Mouse (Mus musculus): ENCODE data around the gene Mrps21. TPM values are rescaled to one million over a fixed set of nuclear protein-coding genes. Genes with fewer than 3 reads are reported as not detected.

Mrps21 gene
- polyA plus RNA-seq, 1 experiment from 2014 or later = 156 TPM

- H3K36me3 ChIP-seq (ENCODE audit: control insufficient read depth, insufficient read depth) = no peaks in the 10 kb centered on the region
- WGBS (ENCODE audit: insufficient replicate concordance) = 10% methylated on average over 7 of the region's 7 CpGs
- H3K4me2 ChIP-seq (ENCODE audit: low read depth, low read length) = peak overlapping the region; percentile 84
- H3K27ac ChIP-seq (ENCODE audit: low read length) = 0 out of 2 replicates have a peak overlapping the region, but pooled peaks have one; percentile 65
- ATAC-seq (ENCODE audit: low read depth) = no peak
- H3K9me3 ChIP-seq (replicated peaks; ENCODE audit: control insufficient read depth, low read length) = no peaks in the 10 kb centered on the region
- no peaks in the 10 kb centered on the region for H3K27me3 ChIP-seq (ENCODE audit: control insufficient read depth, insufficient read depth, low read depth, low read length)
- peak overlapping the region; percentile 51 for H3K9ac ChIP-seq (ENCODE audit: low read depth, low read length)
- peaks cover 26% of the 10 kb centered on the region for H3K4me1 ChIP-seq (ENCODE audit: control insufficient read depth, low read depth, low read length)
- peak overlapping the region; percentile 69 for H3K4me3 ChIP-seq (ENCODE audit: low read depth, low read length)
Measured at GRCm38 (mm10) chr3:95893126-95893525, 21.8 kb upstream of the Mrps21 start.

GRCm38 (mm10) chr3:95892066-95893052 is 21.0 kb upstream of the Mrps21 start:
- Histone ChIP-seq H3K36me3 (ENCODE audit: control insufficient read depth, insufficient read depth) (no peaks in the 10 kb centered on the region), H3K4me3 (ENCODE audit: low read depth, low read length) (no peak overlapping the region; the same call in 1 of the 2 replicates), H3K4me2 (ENCODE audit: low read depth, low read length) (peak overlapping the region; percentile 22; the same call in 1 of the 2 replicates), H3K27me3 (ENCODE audit: control insufficient read depth, insufficient read depth, low read depth, low read length) (no peaks in the 10 kb centered on the region), H3K9me3 (replicated peaks; ENCODE audit: control insufficient read depth, low read length) (no peaks in the 10 kb centered on the region), H3K9ac (ENCODE audit: low read depth, low read length) (peak overlapping the region; percentile 28; the same call in 1 of the 2 replicates), H3K27ac (ENCODE audit: low read length) (peak overlapping the region; percentile 58), H3K4me1 (ENCODE audit: control insufficient read depth, low read depth, low read length) (peaks cover 26% of the 10 kb centered on the region)
- WGBS (ENCODE audit: insufficient replicate concordance) = 30% methylated on average over 11 of the region's 11 CpGs
- ATAC-seq (ENCODE audit: low read depth) = no peak

GRCm38 (mm10) chr3:95891211-95892065 is 20.1 kb upstream of the Mrps21 start, which contains the start of gene BC028528:
BC028528 (minus strand) TSS chr3:95892005.
- H3K9ac ChIP-seq (ENCODE audit: low read depth, low read length) = peak within 1 kb of the TSS; percentile 28; the same call in 1 of the 2 replicates
- H3K4me2 ChIP-seq (ENCODE audit: low read depth, low read length) = peak within 1 kb of the TSS; percentile 22
- ATAC-seq (ENCODE audit: low read depth) = no peak
- H3K4me3 ChIP-seq (ENCODE audit: low read depth, low read length) = peak within 1 kb of the TSS; percentile 34
- no peaks in the 10 kb centered on the region for H3K27me3 ChIP-seq (ENCODE audit: control insufficient read depth, insufficient read depth, low read depth, low read length)
- H3K36me3 ChIP-seq (ENCODE audit: control insufficient read depth, insufficient read depth) = no peaks in the 10 kb centered on the region
- peaks cover 26% of the 10 kb centered on the region for H3K4me1 ChIP-seq (ENCODE audit: control insufficient read depth, low read depth, low read length)
- no peaks in the 10 kb centered on the region for H3K9me3 ChIP-seq (replicated peaks; ENCODE audit: control insufficient read depth, low read length)
- H3K27ac ChIP-seq (ENCODE audit: low read length) = peak within 1 kb of the TSS; percentile 58
- 20% methylated on average over 12 of the region's 12 CpGs for WGBS (ENCODE audit: insufficient replicate concordance)

- Histone ChIP-seq H3K4me3 (ENCODE audit: low read depth, low read length) (no peak overlapping the region), H3K4me2 (ENCODE audit: low read depth, low read length) (no peak overlapping the region), H3K4me1 (ENCODE audit: control insufficient read depth, low read depth, low read length) (peaks cover 22% of the 10 kb centered on the region), H3K27ac (ENCODE audit: low read length) (no peak overlapping the region), H3K27me3 (ENCODE audit: control insufficient read depth, insufficient read depth, low read depth, low read length) (no peaks in the 10 kb centered on the region), H3K36me3 (ENCODE audit: control insufficient read depth, insufficient read depth) (no peaks in the 10 kb centered on the region), H3K9ac (ENCODE audit: low read depth, low read length) (no peak overlapping the region), H3K9me3 (replicated peaks; ENCODE audit: control insufficient read depth, low read length) (no peaks in the 10 kb centered on the region)
- no peak for ATAC-seq (ENCODE audit: low read depth)
- 72% methylated on average over 3 of the region's 3 CpGs for WGBS (ENCODE audit: insufficient replicate concordance)
Measured at GRCm38 (mm10) chr3:95889664-95890063, 18.3 kb upstream of the Mrps21 start.

GRCm38 (mm10) chr3:95887596-95887995 is 16.3 kb upstream of the Mrps21 start:
- H3K9me3 ChIP-seq (replicated peaks; ENCODE audit: control insufficient read depth, low read length) = no peaks in the 10 kb centered on the region
- H3K9ac ChIP-seq (ENCODE audit: low read depth, low read length) = no peak overlapping the region
- 71% methylated on average over 4 of the region's 4 CpGs for WGBS (ENCODE audit: insufficient replicate concordance)
- H3K4me2 ChIP-seq (ENCODE audit: low read depth, low read length) = no peak overlapping the region
- no peak for ATAC-seq (ENCODE audit: low read depth)
- peaks cover 3% of the 10 kb centered on the region for H3K27me3 ChIP-seq (ENCODE audit: control insufficient read depth, insufficient read depth, low read depth, low read length)
- no peak overlapping the region for H3K4me3 ChIP-seq (ENCODE audit: low read depth, low read length)
- no peak overlapping the region for H3K27ac ChIP-seq (ENCODE audit: low read length)
- peaks cover 22% of the 10 kb centered on the region for H3K4me1 ChIP-seq (ENCODE audit: control insufficient read depth, low read depth, low read length)
- H3K36me3 ChIP-seq (ENCODE audit: control insufficient read depth, insufficient read depth) = no peaks in the 10 kb centered on the region

- peaks cover 11% of the 10 kb centered on the region for H3K27me3 ChIP-seq (ENCODE audit: control insufficient read depth, insufficient read depth, low read depth, low read length)
- WGBS (ENCODE audit: insufficient replicate concordance) = 67% methylated on average over 5 of the region's 5 CpGs
- H3K9me3 ChIP-seq (replicated peaks; ENCODE audit: control insufficient read depth, low read length) = no peaks in the 10 kb centered on the region
- no peak overlapping the region for H3K4me2 ChIP-seq (ENCODE audit: low read depth, low read length)
- H3K36me3 ChIP-seq (ENCODE audit: control insufficient read depth, insufficient read depth) = no peaks in the 10 kb centered on the region
- no peak for ATAC-seq (ENCODE audit: low read depth)
- H3K9ac ChIP-seq (ENCODE audit: low read depth, low read length) = no peak overlapping the region
- H3K27ac ChIP-seq (ENCODE audit: low read length) = no peak overlapping the region
- H3K4me1 ChIP-seq (ENCODE audit: control insufficient read depth, low read depth, low read length) = peaks cover 17% of the 10 kb centered on the region
- no peak overlapping the region for H3K4me3 ChIP-seq (ENCODE audit: low read depth, low read length)
Measured at GRCm38 (mm10) chr3:95884400-95884799, 13.1 kb upstream of the Mrps21 start.

GRCm38 (mm10) chr3:95882816-95883425 is 11.6 kb upstream of the Mrps21 start:
- WGBS (ENCODE audit: insufficient replicate concordance) = 1% methylated on average over 24 of the region's 24 CpGs
- Histone ChIP-seq H3K27ac (ENCODE audit: low read length) (no peak overlapping the region), H3K4me2 (ENCODE audit: low read depth, low read length) (peak overlapping the region; percentile 95), H3K4me3 (ENCODE audit: low read depth, low read length) (peak overlapping the region; percentile 54), H3K27me3 (ENCODE audit: control insufficient read depth, insufficient read depth, low read depth, low read length) (peaks cover 11% of the 10 kb centered on the region), H3K36me3 (ENCODE audit: control insufficient read depth, insufficient read depth) (no peaks in the 10 kb centered on the region), H3K9me3 (replicated peaks; ENCODE audit: control insufficient read depth, low read length) (no peaks in the 10 kb centered on the region), H3K9ac (ENCODE audit: low read depth, low read length) (peak overlapping the region; percentile 7; the same call in 1 of the 2 replicates), H3K4me1 (ENCODE audit: control insufficient read depth, low read depth, low read length) (peaks cover 17% of the 10 kb centered on the region)
- no peak for ATAC-seq (ENCODE audit: low read depth)

GRCm38 (mm10) chr3:95881979-95882815 is 10.9 kb upstream of the Mrps21 start, which contains the start of gene Ciart:
Ciart (minus strand) TSS chr3:95882251.
- H3K27ac ChIP-seq (ENCODE audit: low read length) = no peak within 1 kb of the TSS

More at GRCm38 (mm10) chr3:95881979-95882815, 10.9 kb upstream of the Mrps21 start, which contains the start of gene Ciart:
- H3K4me2 ChIP-seq (ENCODE audit: low read depth, low read length) = peak within 1 kb of the TSS; percentile 95
- no peaks in the 10 kb centered on the region for H3K9me3 ChIP-seq (replicated peaks; ENCODE audit: control insufficient read depth, low read length)
- H3K27me3 ChIP-seq (ENCODE audit: control insufficient read depth, insufficient read depth, low read depth, low read length) = peaks cover 11% of the 10 kb centered on the region
- H3K4me1 ChIP-seq (ENCODE audit: control insufficient read depth, low read depth, low read length) = peaks cover 17% of the 10 kb centered on the region
- peak; percentile 96 for ATAC-seq (ENCODE audit: low read depth)
- WGBS (ENCODE audit: insufficient replicate concordance) = under 1% methylated on average over 60 of the region's 66 CpGs
- peak within 1 kb of the TSS; percentile 28; the same call in 1 of the 2 replicates for H3K9ac ChIP-seq (ENCODE audit: low read depth, low read length)
- H3K36me3 ChIP-seq (ENCODE audit: control insufficient read depth, insufficient read depth) = no peaks in the 10 kb centered on the region
- peak within 1 kb of the TSS; percentile 54 for H3K4me3 ChIP-seq (ENCODE audit: low read depth, low read length)

Measured in liver, embryonic 16.5 days (tissue).